Mouse (Mus musculus) adipocyte (in vitro differentiated cells): ENCODE results near the gene Serpinb6b.

Experiments
- DNase-seq: peaks from one replicate; pipeline ENCODE4 v3.0.0-alpha.2; 2016; ENCODE audit warnings: low spot score

Serpinb6b gene

GRCm38 (mm10) chr13:32974889-32975460, 10.0 kb downstream of the Serpinb6b start:
- DNase-seq = no peak

- no peak for DNase-seq
These were observed 10.7 kb downstream of the Serpinb6b start for GRCm38 (mm10) chr13:32975710-32976109.

GRCm38 (mm10) chr13:32982556-32983042, 17.6 kb downstream of the Serpinb6b start:
- DNase-seq = no peak

GRCm38 (mm10) chr13:32986256-32986655, 21.2 kb downstream of the Serpinb6b start:
- DNase-seq = no peak

- DNase-seq = no peak
These were observed 28.3 kb downstream of the Serpinb6b start for GRCm38 (mm10) chr13:32993152-32993893.

GRCm38 (mm10) chr13:32993894-32994242, 28.9 kb downstream of the Serpinb6b start:
- no peak for DNase-seq

- DNase-seq = peak; percentile 45
These were observed 30.0 kb downstream of the Serpinb6b start for GRCm38 (mm10) chr13:32995051-32995450.

GRCm38 (mm10) chr13:33001341-33001740, 36.3 kb downstream of the Serpinb6b start:
- DNase-seq = no peak

- no peak for DNase-seq
These were observed 37.9 kb downstream of the Serpinb6b start, which contains the start of gene Serpinb9 for GRCm38 (mm10) chr13:33002950-33003349. Gene Serpinb9 (plus strand): TSS chr13:33003250.

GRCm38 (mm10) chr13:33003523-33004413, 38.8 kb downstream of the Serpinb6b start:
- DNase-seq = no peak

GRCm38 (mm10) chr13:33004414-33005105, 39.6 kb downstream of the Serpinb6b start:
- DNase-seq = peak; percentile 91

- DNase-seq = peak; percentile 52
These were observed 40.6 kb downstream of the Serpinb6b start for GRCm38 (mm10) chr13:33005501-33006075.

GRCm38 (mm10) chr13:33006555-33006954, 41.5 kb downstream of the Serpinb6b start:
- DNase-seq = no peak

- no peak for DNase-seq
These were observed 47.4 kb downstream of the Serpinb6b start for GRCm38 (mm10) chr13:33012395-33012794.

GRCm38 (mm10) chr13:33013271-33013670, 48.3 kb downstream of the Serpinb6b start:
- DNase-seq = no peak

- DNase-seq = no peak
These were observed 57.4 kb downstream of the Serpinb6b start for GRCm38 (mm10) chr13:33022371-33022770.

GRCm38 (mm10) chr13:33026427-33027057, 61.5 kb downstream of the Serpinb6b start:
- DNase-seq = peak; percentile 30

GRCm38 (mm10) chr13:33027244-33027643, 62.2 kb downstream of the Serpinb6b start, which contains the start of gene Serpinb9b:
Gene Serpinb9b (plus strand): TSS chr13:33027416.
- no peak for DNase-seq

- DNase-seq = no peak
These were observed 63.1 kb downstream of the Serpinb6b start for GRCm38 (mm10) chr13:33028146-33028545.

GRCm38 (mm10) chr13:33028550-33028949, 63.5 kb downstream of the Serpinb6b start:
- DNase-seq = no peak
